Mouse (Mus musculus): Measurements from ENCODE around the gene Gm11096.

DNA sequence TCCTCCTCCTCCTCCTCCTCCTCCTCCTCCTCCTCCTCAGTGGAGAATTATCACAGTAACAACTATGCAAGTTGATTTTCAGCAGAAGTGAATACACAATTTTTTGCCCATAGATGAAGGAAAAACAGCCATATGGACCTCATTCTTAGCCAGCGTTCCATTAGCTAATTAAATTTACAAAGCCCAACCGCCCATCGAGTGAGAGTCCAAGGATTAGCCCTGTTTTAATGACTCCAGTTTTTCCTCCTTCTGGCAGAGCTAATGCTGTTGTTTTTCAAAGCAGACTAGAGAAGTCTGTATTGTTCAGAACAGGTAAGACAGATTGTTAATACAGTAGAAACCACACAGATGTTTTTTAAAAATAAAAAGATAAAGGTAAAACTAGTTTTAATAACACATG, 31.8 kb downstream of the Gm11096 start:
- TF ChIP-seq POLR2A (IDR thresholded peaks at IDR 0.05; ENCODE audit: low read depth, low read length), result no peak
- TF ChIP-seq CTCF (conservative IDR thresholded peaks at IDR 0.05; ENCODE audit: insufficient read depth, insufficient read length, low read depth, low read length), result no peak
